ENCODE assay signal across 23 mouse cellular contexts in the genomic region with DNA sequence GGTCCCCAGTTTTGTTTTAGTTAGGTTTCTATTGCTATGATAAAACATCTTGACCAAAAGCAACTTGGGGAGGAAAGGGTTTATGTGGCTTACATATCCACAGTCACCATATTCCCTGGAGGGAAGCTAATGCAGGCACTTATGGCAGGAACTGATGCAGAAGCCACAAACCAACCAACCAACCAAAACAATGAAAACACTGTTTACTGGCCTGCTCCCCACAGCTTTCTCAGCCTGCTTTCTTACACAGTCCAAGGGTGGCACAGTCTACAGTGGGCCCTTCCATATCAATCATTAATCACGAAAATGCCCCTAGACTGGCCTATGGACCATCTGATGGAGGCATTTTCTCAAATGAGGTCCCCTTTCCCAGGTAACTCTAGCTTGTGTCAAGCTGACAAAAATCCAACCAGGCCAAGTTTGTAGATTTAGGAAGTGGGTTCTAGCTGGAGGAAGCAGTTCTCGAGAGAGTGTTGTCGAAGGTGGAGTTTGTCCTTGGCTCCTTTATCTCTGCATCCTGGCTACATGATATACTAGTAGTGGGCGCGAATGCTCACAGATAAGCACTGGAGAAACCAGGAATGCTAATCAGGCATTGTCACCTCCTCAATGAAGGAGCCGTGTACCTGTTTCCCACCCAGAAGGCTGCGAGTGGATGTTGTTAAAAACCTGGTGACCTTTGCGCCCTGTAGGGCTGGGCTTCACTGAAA. TPM values are rescaled to one million over a fixed set of nuclear protein-coding genes. Genes with fewer than 3 reads are reported as not detected.
A peak's percentile ranks its signal among the peaks of the same experiment; 100 is the strongest.
DNase-seq lines count a peak whose midpoint lies in the region; ATAC-seq lines count a peak whose summit lies in the region.
"Had no signal": no experiment of that assay in that cellular context is flagged by ENCODE, and none has a peak within 500 bp of the region (broad histone marks: within the 10 kb centered on the region; RNA-seq: fewer than 3 reads in every experiment).

No protein-coding gene starts in this region.

- DNase-seq in forebrain, embryonic 11.5 days (ENCODE audit: low spot score), result peak; percentile 17
- DNase-seq in 416B (ENCODE audit: low read depth), result peak; percentile 20
- no peak for DNase-seq in lung, postnatal 36 days
- DNase-seq in MN1 (ENCODE audit: low spot score), result no peak
- DNase-seq: adrenal gland, postnatal 10 days; cerebellum, adult 11 months; cerebellum, adult 9-10 months; cerebellum, postnatal 25 days; gastrocnemius, adult 2 months; gastrocnemius, postnatal 25 days had no signal

- no peaks in the 10 kb centered on the region for H3K4me1 ChIP-seq in forebrain, embryonic 11.5 days (replicated peaks; ENCODE audit: control insufficient read depth, insufficient read depth, low read length)
- no peaks in the 10 kb centered on the region for H3K4me1 ChIP-seq in forebrain, embryonic 13.5 days
- peaks cover 4% of the 10 kb centered on the region for H3K4me1 ChIP-seq in liver, embryonic 16.5 days (ENCODE audit: control insufficient read depth, low read depth, low read length)
- H3K4me1 ChIP-seq: embryonic facial prominence, embryonic 13.5 days; hindbrain, embryonic 15.5 days had no signal

- H3K9ac ChIP-seq in forebrain, embryonic 11.5 days (ENCODE audit: low read length), result no peak overlapping the region
- no peak overlapping the region for H3K9ac ChIP-seq in forebrain, embryonic 13.5 days
- H3K9ac ChIP-seq in liver, embryonic 16.5 days (ENCODE audit: low read depth, low read length), result no peak overlapping the region
- H3K9ac ChIP-seq: embryonic facial prominence, embryonic 13.5 days; heart, embryonic 12.5 days; hindbrain, embryonic 15.5 days had no signal

- H3K27me3 ChIP-seq in forebrain, embryonic 11.5 days (ENCODE audit: control insufficient read depth, insufficient read depth, low read length), result no peaks in the 10 kb centered on the region
- H3K27me3 ChIP-seq in forebrain, embryonic 13.5 days, result no peaks in the 10 kb centered on the region
- no peaks in the 10 kb centered on the region for H3K27me3 ChIP-seq in liver, embryonic 16.5 days (ENCODE audit: control insufficient read depth, insufficient read depth, low read depth, low read length)
- H3K27me3 ChIP-seq: embryonic facial prominence, embryonic 13.5 days; heart, embryonic 12.5 days; hindbrain, embryonic 15.5 days had no signal

- no peak overlapping the region for H3K4me2 ChIP-seq in forebrain, embryonic 11.5 days (ENCODE audit: low read depth, low read length, severe bottlenecking)
- no peak overlapping the region for H3K4me2 ChIP-seq in forebrain, embryonic 13.5 days
- no peak overlapping the region for H3K4me2 ChIP-seq in liver, embryonic 16.5 days (ENCODE audit: low read depth, low read length)
- H3K4me2 ChIP-seq: embryonic facial prominence, embryonic 13.5 days; heart, embryonic 12.5 days; hindbrain, embryonic 15.5 days had no signal

- H3K36me3 ChIP-seq in forebrain, embryonic 11.5 days (ENCODE audit: control insufficient read depth, insufficient read depth, low read length), result no peaks in the 10 kb centered on the region
- peaks cover 8% of the 10 kb centered on the region for H3K36me3 ChIP-seq in forebrain, embryonic 13.5 days (ENCODE audit: poor library complexity, severe bottlenecking)
- no peaks in the 10 kb centered on the region for H3K36me3 ChIP-seq in liver, embryonic 16.5 days (ENCODE audit: control insufficient read depth, insufficient read depth)
- H3K36me3 ChIP-seq: hindbrain, embryonic 15.5 days had no signal

- no peak for ATAC-seq in forebrain, embryonic 11.5 days (replicated peaks; ENCODE audit: low FRiP score)
- no peak for ATAC-seq in forebrain, embryonic 13.5 days
- 0 out of 2 replicates have a peak, but pooled peaks have one; percentile 5 for ATAC-seq in common myeloid progenitor, adult 5-6 weeks (replicated peaks; ENCODE audit: low read depth, poor library complexity, severe bottlenecking)
- ATAC-seq in liver, embryonic 16.5 days (ENCODE audit: low read depth), result peak; percentile 39; the same call in 1 of the 2 replicates
- ATAC-seq: forebrain, embryonic 14.5 days had no signal

- 84% methylated on average over 8 of the region's 8 CpGs for WGBS in forebrain, embryonic 11.5 days
- WGBS in forebrain, embryonic 13.5 days, result 94% methylated on average over 8 of the region's 8 CpGs
- WGBS in liver, embryonic 16.5 days (ENCODE audit: insufficient replicate concordance), result 39% methylated on average over 8 of the region's 8 CpGs

- H3K27ac ChIP-seq in forebrain, embryonic 11.5 days (ENCODE audit: low read depth, low read length), result no peak overlapping the region
- no peak overlapping the region for H3K27ac ChIP-seq in forebrain, embryonic 13.5 days
- no peak overlapping the region for H3K27ac ChIP-seq in liver, embryonic 16.5 days (ENCODE audit: low read length)
- H3K27ac ChIP-seq: embryonic facial prominence, embryonic 13.5 days; gastrocnemius, adult 2 months; hindbrain, embryonic 15.5 days had no signal

- H3K4me3 ChIP-seq in forebrain, embryonic 11.5 days (ENCODE audit: low read depth, low read length), result no peak overlapping the region
- H3K4me3 ChIP-seq in forebrain, embryonic 13.5 days, result no peak overlapping the region
- H3K4me3 ChIP-seq in liver, embryonic 16.5 days (ENCODE audit: low read depth, low read length), result no peak overlapping the region
- H3K4me3 ChIP-seq: embryonic facial prominence, embryonic 13.5 days; gastrocnemius, adult 2 months; heart, embryonic 12.5 days; hindbrain, embryonic 15.5 days had no signal

- no peaks in the 10 kb centered on the region; the same call in 1 of the 2 replicates for H3K9me3 ChIP-seq in forebrain, embryonic 11.5 days (ENCODE audit: control insufficient read depth, low read length)
- no peaks in the 10 kb centered on the region for H3K9me3 ChIP-seq in forebrain, embryonic 13.5 days (replicated peaks)
- H3K9me3 ChIP-seq in liver, embryonic 16.5 days (replicated peaks; ENCODE audit: control insufficient read depth, low read length), result no peaks in the 10 kb centered on the region
- H3K9me3 ChIP-seq: embryonic facial prominence, embryonic 13.5 days; hindbrain, embryonic 15.5 days had no signal

RNA-seq across cellular contexts. Expression of a gene that starts 30.5 kb away (rescaled TPM):
- 18.9 and 20.0 TPM in 2 replicates for polyA plus RNA-seq in forebrain, embryonic 11.5 days (2014; fragmentation: Nextera tagmentation; extraction: Ambion mirVana)
- 12.4 and 12.6 TPM in 2 replicates for polyA plus RNA-seq in forebrain, embryonic 13.5 days (2015; fragmentation: Nextera tagmentation; extraction: Ambion mirVana)
- total RNA-seq in common myeloid progenitor, adult 5-6 weeks (2017), result 3.0 and 3.4 TPM in 2 replicates
- polyA plus RNA-seq in liver, embryonic 16.5 days (2015; fragmentation: Nextera tagmentation; extraction: Ambion mirVana), result 9.6 and 10.2 TPM in 2 replicates

RNA-seq across cellular contexts. Expression of a gene that starts 35.9 kb away (rescaled TPM):
- polyA plus RNA-seq in forebrain, embryonic 11.5 days (2014; fragmentation: Nextera tagmentation; extraction: Ambion mirVana), result 0.56 TPM in 1 of 2 replicates, not detected in the other
- polyA plus RNA-seq in forebrain, embryonic 13.5 days (2015; fragmentation: Nextera tagmentation; extraction: Ambion mirVana), result 0.30 TPM in 1 of 2 replicates, not detected in the other
- total RNA-seq in common myeloid progenitor, adult 5-6 weeks (2017), result not detected in 2 replicates
- polyA plus RNA-seq in liver, embryonic 16.5 days (2015; fragmentation: Nextera tagmentation; extraction: Ambion mirVana), result 0.14 and 0.27 TPM in 2 replicates
- total RNA-seq: adrenal gland, postnatal 10 days; adrenal gland, postnatal 4 days; gastrocnemius, adult 2 months; gastrocnemius, postnatal 25 days; granulocyte monocyte progenitor cell, adult 5-6 weeks; heart, adult 8-10 months; heart, postnatal 25 days had no signal
- polyA plus RNA-seq: brain, embryonic 14.5 days; C2C12; forebrain, embryonic 14.5 days; heart, embryonic 12.5 days had no signal

RNA-seq across cellular contexts. Expression of a gene that starts 38.2 kb away (rescaled TPM):
- 25.4 and 25.7 TPM in 2 replicates for polyA plus RNA-seq in forebrain, embryonic 11.5 days (2014; fragmentation: Nextera tagmentation; extraction: Ambion mirVana)
- 32.9 and 35.4 TPM in 2 replicates for polyA plus RNA-seq in forebrain, embryonic 13.5 days (2015; fragmentation: Nextera tagmentation; extraction: Ambion mirVana)
- 6.9 and 10.7 TPM in 2 replicates for total RNA-seq in common myeloid progenitor, adult 5-6 weeks (2017)
- 3.8 and 4.0 TPM in 2 replicates for polyA plus RNA-seq in liver, embryonic 16.5 days (2015; fragmentation: Nextera tagmentation; extraction: Ambion mirVana)

Comparison
In these comparisons a context has a peak if more than half of its experiments do, and no peak if none do; other contexts are left out.
1. ATAC-seq: peak in common myeloid progenitor, adult 5-6 weeks (single experiment) and liver, embryonic 16.5 days (single experiment); none in forebrain, embryonic 11.5 days (single experiment) and forebrain, embryonic 13.5 days (single experiment).
2. DNase-seq: peak in forebrain, embryonic 11.5 days (single experiment) and 416B (single experiment); none in lung, postnatal 36 days (single experiment) and MN1 (single experiment).